Mouse (Mus musculus) lung, postnatal 4 days (tissue): ENCODE measurements around the gene Rpain.

Experiments used
- DNase-seq, 2 experiments: peaks; one replicate each; pipeline ENCODE4 v3.0.0; 2021

Rpain gene

DNA sequence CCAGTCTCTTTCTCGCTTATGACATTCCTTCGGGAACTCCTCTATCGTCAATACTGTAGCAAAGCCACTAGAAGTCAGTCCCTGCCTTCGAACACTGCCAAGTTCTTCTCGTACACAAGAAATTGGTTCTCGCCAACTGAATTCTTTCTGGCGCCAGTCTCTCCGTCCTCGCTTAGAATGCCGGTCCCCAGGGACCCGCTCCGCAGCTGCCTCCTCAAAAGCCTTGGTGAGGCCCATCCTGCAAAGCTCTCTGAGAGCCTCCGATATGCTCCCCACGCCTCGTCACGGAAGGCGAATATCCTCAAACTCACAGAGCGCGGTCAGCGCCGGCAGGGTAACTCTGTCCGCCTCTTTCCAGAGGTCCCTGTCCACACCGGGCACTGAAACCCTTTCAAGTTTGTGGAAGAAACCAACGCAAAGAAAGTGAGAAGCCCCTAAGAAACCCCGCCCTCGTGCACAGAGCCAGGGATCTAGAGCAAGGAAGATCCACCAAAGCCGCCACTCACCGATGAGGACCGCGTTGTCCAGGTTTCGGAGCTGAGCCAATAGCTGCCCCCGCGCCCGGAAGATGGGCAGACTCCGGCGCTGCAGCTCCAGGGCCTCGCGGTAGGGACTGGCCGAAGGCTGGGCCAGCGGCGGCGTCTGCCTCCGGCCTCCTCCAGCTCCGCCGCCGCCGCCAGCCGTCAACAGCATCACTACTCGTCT is 33.8 kb downstream of the Rpain start:
- DNase-seq = no peak

DNA sequence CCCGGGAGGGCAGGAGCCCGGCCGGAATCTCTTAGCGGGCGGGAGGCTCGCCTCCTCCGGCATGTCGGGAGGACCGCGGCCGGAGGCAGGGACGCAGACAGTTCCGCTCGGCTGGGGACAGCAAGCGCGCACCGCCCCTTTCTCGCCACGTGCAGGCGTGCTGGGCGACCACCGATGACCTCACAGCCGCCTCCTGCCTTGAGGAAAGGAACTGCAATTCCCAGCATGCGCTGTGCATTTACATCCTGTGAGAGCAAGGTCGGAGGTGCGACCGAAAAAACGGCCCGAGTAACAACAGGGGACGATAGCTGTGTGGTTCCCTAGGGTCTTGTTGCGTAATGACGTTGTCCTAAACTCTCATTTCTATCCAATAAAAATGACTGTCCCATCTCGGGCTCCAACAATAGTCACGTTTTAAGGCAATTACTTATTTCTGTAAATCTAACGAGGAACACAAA is 34.3 kb downstream of the Rpain start, which contains the start of gene Dhx33:
TSS of gene Dhx33 (minus strand) at position 122 of the 458 bp plus-strand sequence.
- peak; percentile 98 for DNase-seq

DNA sequence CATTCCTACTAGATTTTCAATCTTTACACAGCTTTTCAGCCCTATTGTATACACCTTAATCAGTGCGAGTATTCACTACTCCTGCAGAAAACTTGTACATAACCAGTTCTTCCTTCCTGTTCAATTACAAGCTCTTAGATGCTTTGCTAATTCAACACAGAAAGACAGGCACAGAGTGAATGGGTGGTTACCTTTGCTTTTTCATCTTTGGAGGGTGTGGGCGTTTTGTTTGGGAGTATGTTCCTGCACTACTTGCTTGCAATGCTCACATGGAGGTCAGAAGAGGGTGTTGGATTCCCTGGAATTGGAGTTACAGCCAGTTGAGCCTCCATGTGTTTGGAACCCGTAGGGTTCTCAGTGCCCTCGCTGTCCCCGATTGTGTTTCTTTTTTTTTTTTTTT is 35.0 kb downstream of the Rpain start:
- DNase-seq = no peak

DNA sequence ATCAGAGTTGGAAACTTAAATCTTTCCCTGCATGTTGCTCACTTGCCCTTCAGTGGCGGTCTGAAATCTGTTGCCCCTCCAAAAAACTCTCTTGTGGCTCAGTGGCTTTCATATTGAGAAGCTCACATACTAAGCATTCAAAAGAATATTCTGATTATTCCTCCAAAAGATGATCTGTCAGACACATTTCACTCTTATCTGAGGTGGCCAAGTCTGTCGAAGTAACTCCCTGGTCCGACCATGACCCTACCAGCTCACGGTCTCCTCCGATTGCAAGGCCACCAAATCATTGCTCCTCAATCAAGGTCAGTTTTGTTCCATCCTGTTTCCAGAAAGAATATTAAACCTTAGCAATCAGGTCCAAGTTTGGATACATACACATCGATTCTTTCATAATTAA is 37.0 kb downstream of the Rpain start:
- no peak for DNase-seq

DNA sequence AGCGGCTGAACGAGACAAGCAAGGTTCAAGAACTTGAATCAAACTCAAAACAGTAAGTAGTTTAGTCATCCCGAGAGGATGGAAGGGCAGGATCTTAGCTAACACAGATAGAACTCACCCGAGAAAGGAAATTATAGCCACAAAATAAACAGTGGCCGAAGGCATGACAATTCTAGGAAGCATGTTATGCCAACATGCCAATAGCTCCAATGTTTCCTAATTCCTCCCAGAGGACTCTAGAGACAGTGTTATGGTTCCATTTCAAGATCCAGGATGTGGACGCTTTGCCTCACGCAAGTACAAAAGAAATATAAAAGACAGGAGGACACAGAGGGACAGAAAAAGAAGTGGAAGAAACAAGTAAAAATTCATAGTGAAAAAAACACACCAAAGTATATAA is 37.8 kb downstream of the Rpain start:
- peak in 1 of 2 experiments; percentile 13 for DNase-seq

DNA sequence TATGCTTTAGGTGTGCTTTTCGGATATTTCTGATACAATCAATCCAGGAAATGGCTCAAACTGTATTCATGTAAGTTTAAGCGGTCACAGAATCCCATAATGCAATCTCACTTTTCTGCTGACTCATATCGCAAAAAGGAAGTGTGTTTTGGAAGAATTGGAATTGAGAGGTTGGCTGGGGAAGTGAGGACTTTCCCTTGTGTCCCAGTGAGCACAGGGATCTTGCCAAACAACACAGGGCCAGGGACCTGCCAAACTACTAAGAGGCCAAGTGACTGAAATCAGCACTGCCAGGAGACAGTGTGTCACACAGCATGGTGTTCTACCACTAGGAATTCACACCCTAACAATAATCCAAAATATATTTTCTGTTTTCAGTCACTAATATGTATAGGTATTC is 38.3 kb downstream of the Rpain start:
- DNase-seq = no peak

DNA sequence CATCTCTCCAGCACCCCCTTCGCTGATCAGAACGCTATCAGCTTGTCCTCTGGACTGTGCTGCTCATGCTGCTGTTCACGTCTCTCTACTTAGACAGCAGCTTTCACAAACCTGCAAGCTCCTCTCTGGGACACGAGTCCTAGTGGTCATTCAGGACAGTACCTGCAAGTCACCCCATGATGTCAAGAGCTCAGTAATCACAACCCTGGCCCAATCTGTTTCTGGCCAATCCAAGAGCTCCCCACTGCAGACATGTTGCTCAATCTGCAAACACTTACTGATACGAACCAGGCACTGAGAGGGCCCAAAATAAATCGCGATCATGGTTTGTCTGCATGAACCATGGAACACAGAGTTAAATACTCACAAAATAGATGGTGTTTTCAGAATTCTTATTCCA is 42.7 kb downstream of the Rpain start:
- peak in 1 of 2 experiments; percentile 46 for DNase-seq

DNA sequence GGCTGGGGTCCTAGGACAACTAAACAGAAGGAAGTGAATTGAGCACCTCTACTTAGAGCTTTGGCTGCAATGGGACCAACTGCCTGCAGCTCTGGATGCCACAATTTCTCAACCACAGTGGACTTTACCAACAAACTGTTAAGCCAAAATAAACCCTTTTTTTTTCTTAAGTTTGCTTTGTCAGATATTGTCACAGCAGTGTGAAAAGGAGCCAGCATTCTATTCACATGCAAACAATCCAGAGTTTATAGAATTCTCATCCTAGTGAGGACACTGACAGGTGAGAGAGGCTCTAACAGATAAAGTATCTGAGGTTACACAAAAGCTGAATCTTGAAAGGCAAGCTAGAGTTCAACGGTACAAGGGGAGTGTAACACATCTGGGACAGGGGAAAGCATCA is 47.0 kb downstream of the Rpain start:
- DNase-seq = no peak

DNA sequence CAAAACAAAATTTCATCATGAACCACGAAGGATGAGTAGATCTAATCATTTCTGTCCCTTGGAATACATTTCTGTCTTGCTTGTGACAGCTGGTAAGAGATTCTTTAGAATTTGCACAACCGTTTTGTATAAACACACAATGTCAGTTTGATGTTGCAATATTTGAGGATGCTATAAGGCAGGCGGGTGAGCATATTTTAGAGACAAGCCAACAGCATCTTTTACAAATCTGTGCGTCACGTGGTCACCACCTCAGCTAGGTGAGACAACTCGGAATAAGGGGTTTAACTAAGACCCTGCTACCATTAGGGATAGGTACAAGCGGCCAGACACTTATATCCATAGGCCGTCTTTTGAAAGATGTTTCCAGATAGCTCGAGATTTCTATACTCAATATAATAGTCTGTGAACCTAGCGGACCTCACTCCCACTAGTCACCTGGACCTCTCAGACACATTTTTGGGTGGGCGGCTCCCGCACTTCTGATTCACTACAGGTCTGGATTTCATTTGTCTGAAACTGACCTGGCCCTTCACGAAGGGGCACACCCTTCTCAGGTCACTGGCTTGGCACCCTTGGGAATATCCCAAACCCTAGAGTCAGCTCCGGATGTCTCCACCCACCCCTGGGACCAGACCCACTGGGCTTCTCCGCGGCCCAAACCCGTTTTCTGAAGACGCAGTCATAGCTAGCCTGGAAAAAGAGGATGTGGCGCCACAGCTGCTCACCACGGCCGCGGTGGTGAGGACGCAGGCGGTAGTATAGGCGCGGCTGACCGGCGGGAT is 48.6 kb downstream of the Rpain start:
- no peak for DNase-seq

DNA sequence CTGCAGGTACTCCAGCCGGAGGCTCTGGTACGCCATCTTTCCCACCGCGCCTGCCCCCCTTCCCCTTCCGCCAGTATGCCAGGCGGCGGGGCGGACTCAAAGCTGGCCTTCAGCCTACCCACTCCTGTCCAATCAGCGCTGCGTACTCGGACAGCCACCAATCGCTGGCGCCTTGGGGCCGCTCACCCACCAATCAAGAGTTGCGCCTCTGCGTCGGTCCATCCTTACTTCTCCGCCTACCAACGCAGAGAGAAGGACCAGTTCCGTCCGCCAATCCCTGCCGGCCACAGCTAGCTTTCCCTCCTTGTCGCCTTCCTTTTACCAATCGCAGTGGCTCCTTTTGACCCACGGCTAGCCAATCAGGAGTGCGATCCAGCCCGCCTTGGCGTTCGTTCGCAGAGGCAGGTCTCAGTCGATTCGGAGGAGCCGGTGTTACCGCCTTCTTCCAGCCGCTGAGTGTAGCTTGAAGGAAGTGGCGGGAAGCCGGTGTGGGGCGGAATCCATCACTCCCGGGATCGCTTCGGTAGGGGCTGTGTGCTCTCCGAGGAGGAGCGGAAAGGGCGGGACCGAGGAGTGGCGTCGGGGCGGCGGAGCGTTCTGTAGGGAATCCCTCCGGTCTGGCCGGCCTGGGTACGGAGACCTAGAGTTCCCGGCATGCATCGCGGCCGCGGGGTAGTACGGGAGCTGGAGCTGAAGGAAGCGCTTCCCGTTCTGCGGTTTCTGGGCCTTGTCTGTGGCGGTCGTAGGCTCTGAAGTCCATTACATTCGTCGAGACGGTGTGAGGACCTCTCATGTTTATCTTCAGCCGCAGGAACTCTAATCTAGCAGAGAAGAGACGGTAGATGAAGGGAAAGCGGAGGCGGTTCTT is 49.4 kb downstream of the Rpain start, which contains the start of the genes Mis12 and Derl2:
TSS of gene Mis12 (plus strand) at position 411 of the 868 bp plus-strand sequence.
TSS of gene Derl2 (minus strand) at position 641 of the 868 bp plus-strand sequence.
- peak; percentile 98 to 100 for DNase-seq
